Mouse (Mus musculus): Measurements from ENCODE around the gene Slc2a4.

Gene Slc2a4

GRCm38 (mm10) chr11:69895291-69895690, 52.7 kb downstream of the Slc2a4 start, which contains the start of gene Acap1:
Acap1 (minus strand) TSS chr11:69895539.
- DNase-seq: no peak

- DNase-seq: no peak
Observed at GRCm38 (mm10) chr11:69894671-69895070, 53.3 kb downstream of the Slc2a4 start.

All from retina, postnatal 1 day (tissue).